ENCODE assay signal across 9 mouse cellular contexts in genomic region chr5:4193247-4193628, GRCm38 (mm10). TPM values are rescaled to one million over a fixed set of nuclear protein-coding genes. Genes with fewer than 3 reads are reported as not detected.
DNase-seq lines count a peak whose midpoint lies in the region; ATAC-seq and TF ChIP-seq lines count a peak whose summit lies in the region.
"Had no signal": no experiment of that assay in that cellular context is flagged by ENCODE, and none has a peak within 500 bp of the region (broad histone marks: within the 10 kb centered on the region; RNA-seq: fewer than 3 reads in every experiment).

No protein-coding gene starts in this region.

- ATAC-seq in kidney, embryonic 14.5 days (ENCODE audit: low FRiP score, low TSS enrichment), result no peak
- ATAC-seq in intestine, embryonic 14.5 days (replicated peaks; ENCODE audit: low FRiP score, low TSS enrichment, low read depth), result no peak
- no peak for ATAC-seq in midbrain, postnatal 0 days (ENCODE audit: low FRiP score)
- ATAC-seq in activated CD4-positive, CD25-positive, alpha-beta regulatory T cell, adult 4 months, result no peak

- no peak for TF ChIP-seq POLR2A in cortical plate, adult 2 months (IDR thresholded peaks at IDR 0.05; ENCODE audit: extremely low read depth, insufficient read depth, low read length)
- TF ChIP-seq POLR2A in kidney, adult 2 months (IDR thresholded peaks at IDR 0.05; ENCODE audit: low read depth, low read length), result no peak

- H3K4me2 ChIP-seq in kidney, embryonic 14.5 days (replicated peaks; ENCODE audit: low read depth, low read length), result peak overlapping the region; percentile 75
- peak overlapping the region; percentile 78 for H3K4me2 ChIP-seq in intestine, embryonic 14.5 days (ENCODE audit: low read length)
- peak overlapping the region; percentile 50 for H3K4me2 ChIP-seq in midbrain, postnatal 0 days (ENCODE audit: low read depth, low read length, poor library complexity, severe bottlenecking)

- no peaks in the 10 kb centered on the region for H3K36me3 ChIP-seq in kidney, embryonic 14.5 days (ENCODE audit: control insufficient read depth, insufficient read depth, low read length)
- no peaks in the 10 kb centered on the region for H3K36me3 ChIP-seq in intestine, embryonic 14.5 days (ENCODE audit: control insufficient read depth, insufficient read depth, low read length)
- H3K36me3 ChIP-seq in midbrain, postnatal 0 days (ENCODE audit: insufficient read depth, low read length), result no peaks in the 10 kb centered on the region
- no peaks in the 10 kb centered on the region for H3K36me3 ChIP-seq in kidney, adult 2 months (ENCODE audit: control insufficient read depth, insufficient read depth, low read length)

- H3K4me1 ChIP-seq in kidney, embryonic 14.5 days (ENCODE audit: control insufficient read depth, insufficient read depth, low read length), result no peaks in the 10 kb centered on the region
- H3K4me1 ChIP-seq in cortical plate, adult 2 months (ENCODE audit: control insufficient read depth, insufficient read depth, low read length), result no peaks in the 10 kb centered on the region; the same call in 1 of the 2 replicates
- H3K4me1 ChIP-seq in intestine, embryonic 14.5 days (replicated peaks; ENCODE audit: control insufficient read depth, insufficient read depth, low read length), result peaks cover 7% of the 10 kb centered on the region; the same call in 1 of the 2 replicates
- H3K4me1 ChIP-seq in midbrain, postnatal 0 days (ENCODE audit: insufficient read depth, low read length), result no peaks in the 10 kb centered on the region
- no peaks in the 10 kb centered on the region for H3K4me1 ChIP-seq in kidney, adult 2 months (ENCODE audit: control insufficient read depth, insufficient read depth, low read length)

- no peak for TF ChIP-seq CTCF in cortical plate, adult 2 months (IDR thresholded peaks at IDR 0.05; ENCODE audit: extremely low read depth, insufficient read depth, low read length)
- TF ChIP-seq CTCF in midbrain, postnatal 0 days (IDR thresholded peaks at IDR 0.05), result no peak
- no peak for TF ChIP-seq CTCF in kidney, adult 2 months (conservative IDR thresholded peaks at IDR 0.05; ENCODE audit: insufficient read depth, insufficient read length, low read depth, low read length)

- no peak overlapping the region for H3K27ac ChIP-seq in kidney, embryonic 14.5 days (ENCODE audit: low read depth, low read length)
- no peak overlapping the region for H3K27ac ChIP-seq in cortical plate, adult 2 months (ENCODE audit: insufficient read depth, low read length)
- H3K27ac ChIP-seq in intestine, embryonic 14.5 days (ENCODE audit: low read depth), result no peak overlapping the region
- H3K27ac ChIP-seq in midbrain, postnatal 0 days (ENCODE audit: low read depth, low read length), result no peak overlapping the region
- no peak overlapping the region for H3K27ac ChIP-seq in kidney, adult 2 months (ENCODE audit: insufficient read depth, low read depth, low read length)

- DNase-seq in kidney, adult 9 months, result no peak
- DNase-seq in intestine, embryonic 14.5 days (ENCODE audit: low spot score), result no peak
- no peak for DNase-seq in midbrain, postnatal 0 days (ENCODE audit: low spot score)
- no peak for DNase-seq in cerebellum, adult 11-12 months
- DNase-seq in kidney, adult 2 months, result no peak
- DNase-seq: thymus, postnatal 14 days had no signal

- 83% methylated on average over 5 of the region's 5 CpGs for WGBS in kidney, embryonic 14.5 days
- WGBS in intestine, embryonic 14.5 days, result 83% methylated on average over 5 of the region's 5 CpGs
- WGBS in midbrain, postnatal 0 days, result 86% methylated on average over 5 of the region's 5 CpGs
- 80% methylated on average over 5 of the region's 5 CpGs for WGBS in kidney, adult 2 months

- H3K4me3 ChIP-seq in kidney, embryonic 14.5 days (ENCODE audit: low read length), result peak overlapping the region; percentile 44
- peak overlapping the region; percentile 27; the same call in 1 of the 2 replicates for H3K4me3 ChIP-seq in cortical plate, adult 2 months (ENCODE audit: insufficient read depth, low read length)
- H3K4me3 ChIP-seq in intestine, embryonic 14.5 days (ENCODE audit: low read depth, low read length), result peak overlapping the region; percentile 39
- peak overlapping the region; percentile 28 for H3K4me3 ChIP-seq in midbrain, postnatal 0 days (ENCODE audit: low read depth, low read length)
- no peak overlapping the region; the same call in 1 of the 2 replicates for H3K4me3 ChIP-seq in kidney, adult 2 months (ENCODE audit: insufficient read depth, low read depth, low read length)

- H3K9me3 ChIP-seq in kidney, embryonic 14.5 days (ENCODE audit: control insufficient read depth, low read length), result no peaks in the 10 kb centered on the region
- H3K9me3 ChIP-seq in intestine, embryonic 14.5 days (ENCODE audit: control insufficient read depth, low read length), result no peaks in the 10 kb centered on the region
- no peaks in the 10 kb centered on the region for H3K9me3 ChIP-seq in midbrain, postnatal 0 days (ENCODE audit: low read length)

- no peaks in the 10 kb centered on the region for H3K27me3 ChIP-seq in kidney, embryonic 14.5 days (ENCODE audit: control insufficient read depth, insufficient read depth, low read length)
- H3K27me3 ChIP-seq in intestine, embryonic 14.5 days (replicated peaks; ENCODE audit: control insufficient read depth, insufficient read depth, low read length), result no peaks in the 10 kb centered on the region
- H3K27me3 ChIP-seq in midbrain, postnatal 0 days (ENCODE audit: insufficient read depth, low read length), result no peaks in the 10 kb centered on the region
- no peaks in the 10 kb centered on the region for H3K27me3 ChIP-seq in kidney, adult 2 months (replicated peaks; ENCODE audit: control insufficient read depth, insufficient read depth, low read length)

- peak overlapping the region; percentile 51; the same call in 1 of the 2 replicates for H3K9ac ChIP-seq in kidney, embryonic 14.5 days (ENCODE audit: low read depth, low read length)
- H3K9ac ChIP-seq in intestine, embryonic 14.5 days (ENCODE audit: low read length), result peak overlapping the region; percentile 14; the same call in 1 of the 2 replicates
- no peak overlapping the region for H3K9ac ChIP-seq in midbrain, postnatal 0 days (replicated peaks; ENCODE audit: low read length, poor library complexity, severe bottlenecking)

RNA-seq across cellular contexts. Expression of gene Mterf1b, which starts 1.1 kb away (rescaled TPM):
- polyA plus RNA-seq in kidney, embryonic 14.5 days (2014; fragmentation: Nextera tagmentation; extraction: Ambion mirVana), result 3.3 and 4.5 TPM in 2 replicates
- polyA plus RNA-seq in cortical plate, adult 2 months (2012; rRNA removed), result 3.9 and 4.0 TPM in 2 replicates
- polyA plus RNA-seq in intestine, embryonic 14.5 days (2014; fragmentation: Nextera tagmentation; extraction: Ambion mirVana), result 2.7 and 3.1 TPM in 2 replicates
- total RNA-seq in midbrain, postnatal 0 days (2014; rRNA removed), result 0.99 and 1.2 TPM in 2 replicates
- 0.89 and 1.3 TPM in 2 replicates for polyA plus RNA-seq in midbrain, postnatal 0 days (2015; fragmentation: Nextera tagmentation; extraction: Ambion mirVana)
- 10 to 100 TPM; 10.2 to 14.2 TPM for polyA plus RNA-seq in activated CD4-positive, CD25-positive, alpha-beta regulatory T cell, adult 4 months (2017; shearing (Covaris generic))
- 0.27 and 0.53 TPM in 2 replicates for polyA plus RNA-seq in kidney, adult 2 months (2012; rRNA removed)
